Mouse (Mus musculus): ENCODE results near the gene Tiam1.

GRCm38 (mm10) chr16:90142247-90142573 lies 1.4 kb downstream of the Tiam1 start:
- TF ChIP-seq GATA1 (IDR thresholded peaks at IDR 0.05; ENCODE audit: borderline replicate concordance, low read length) (no peak), FLI1 (IDR thresholded peaks at IDR 0.05; ENCODE audit: low read length) (no peak)

All from megakaryocyte, embryonic 14.5 days (primary cell).